19 mouse cellular contexts compared by ENCODE assay signal in genomic region chr4:18796395-18796740, GRCm38 (mm10).
DNase-seq lines count a peak whose midpoint lies in the region; ATAC-seq and TF ChIP-seq lines count a peak whose summit lies in the region.
"Had no signal": no experiment of that assay in that cellular context is flagged by ENCODE, and none has a peak within 500 bp of the region (broad histone marks: within the 10 kb centered on the region; RNA-seq: fewer than 3 reads in every experiment).

No protein-coding gene starts in this region.

- no peak for TF ChIP-seq CTCF in kidney, adult 2 months (conservative IDR thresholded peaks at IDR 0.05; ENCODE audit: insufficient read depth, insufficient read length, low read depth, low read length)

- WGBS in kidney, embryonic 16.5 days, result 51% methylated on average over 2 of the region's 2 CpGs
- WGBS in kidney, adult 2 months, result 61% methylated on average over 2 of the region's 2 CpGs
- 46% methylated on average over 2 of the region's 2 CpGs for WGBS in lung, embryonic 16.5 days
- WGBS in intestine, embryonic 16.5 days, result 39% methylated on average over 2 of the region's 2 CpGs

- H3K27ac ChIP-seq in kidney, embryonic 16.5 days (ENCODE audit: low read length), result no peak overlapping the region
- no peak overlapping the region for H3K27ac ChIP-seq in kidney, adult 2 months (ENCODE audit: insufficient read depth, low read depth, low read length)
- no peak overlapping the region for H3K27ac ChIP-seq in lung, embryonic 16.5 days (ENCODE audit: low read length)
- no peak overlapping the region for H3K27ac ChIP-seq in intestine, embryonic 16.5 days (ENCODE audit: low read length)
- H3K27ac ChIP-seq: embryonic facial prominence, embryonic 12.5 days; forebrain, embryonic 13.5 days; heart, adult 2 months; heart, embryonic 15.5 days; hindbrain, embryonic 10.5 days; hindbrain, embryonic 14.5 days had no signal

- H3K4me2 ChIP-seq in kidney, embryonic 16.5 days (replicated peaks; ENCODE audit: low read depth, low read length), result no peak overlapping the region
- H3K4me2 ChIP-seq in lung, embryonic 16.5 days (ENCODE audit: low read depth, low read length), result no peak overlapping the region
- H3K4me2 ChIP-seq in intestine, embryonic 16.5 days (ENCODE audit: low read depth, low read length), result no peak overlapping the region
- H3K4me2 ChIP-seq: embryonic facial prominence, embryonic 12.5 days; forebrain, embryonic 13.5 days; heart, embryonic 11.5 days; heart, embryonic 15.5 days; hindbrain, embryonic 14.5 days had no signal

- ATAC-seq in kidney, embryonic 16.5 days (ENCODE audit: low FRiP score, low TSS enrichment), result peak; percentile 61
- peak; percentile 74 for ATAC-seq in lung, embryonic 16.5 days (ENCODE audit: low read depth)
- ATAC-seq in intestine, embryonic 16.5 days, result peak; percentile 64
- ATAC-seq: forebrain, embryonic 13.5 days; forebrain, postnatal 0 days had no signal

- H3K36me3 ChIP-seq in kidney, embryonic 16.5 days (ENCODE audit: insufficient read depth, low read length), result no peaks in the 10 kb centered on the region
- H3K36me3 ChIP-seq in kidney, adult 2 months (ENCODE audit: control insufficient read depth, insufficient read depth, low read length), result no peaks in the 10 kb centered on the region
- no peaks in the 10 kb centered on the region for H3K36me3 ChIP-seq in lung, embryonic 16.5 days (ENCODE audit: control insufficient read depth, insufficient read depth, low read length)
- no peaks in the 10 kb centered on the region for H3K36me3 ChIP-seq in intestine, embryonic 16.5 days (ENCODE audit: control insufficient read depth, insufficient read depth, low read length)
- H3K36me3 ChIP-seq: embryonic facial prominence, embryonic 12.5 days; heart, embryonic 15.5 days; hindbrain, embryonic 10.5 days had no signal

- no peak overlapping the region for H3K4me3 ChIP-seq in kidney, embryonic 16.5 days (ENCODE audit: low read length)
- H3K4me3 ChIP-seq in kidney, adult 2 months (ENCODE audit: insufficient read depth, low read depth, low read length), result no peak overlapping the region
- H3K4me3 ChIP-seq in lung, embryonic 16.5 days (ENCODE audit: low read length), result no peak overlapping the region
- H3K4me3 ChIP-seq in intestine, embryonic 16.5 days (ENCODE audit: low read length), result no peak overlapping the region
- H3K4me3 ChIP-seq: embryonic facial prominence, embryonic 12.5 days; forebrain, embryonic 13.5 days; heart, adult 2 months; heart, embryonic 15.5 days; hindbrain, embryonic 10.5 days had no signal

- no peak overlapping the region for H3K9ac ChIP-seq in kidney, embryonic 16.5 days (replicated peaks; ENCODE audit: low read length)
- H3K9ac ChIP-seq in lung, embryonic 16.5 days (ENCODE audit: low read length), result no peak overlapping the region
- H3K9ac ChIP-seq in intestine, embryonic 16.5 days (ENCODE audit: low read depth, low read length), result no peak overlapping the region
- H3K9ac ChIP-seq: embryonic facial prominence, embryonic 12.5 days; forebrain, embryonic 13.5 days; forebrain, postnatal 0 days; heart, embryonic 15.5 days; hindbrain, embryonic 14.5 days had no signal

- no peak for TF ChIP-seq POLR2A in kidney, adult 2 months (IDR thresholded peaks at IDR 0.05; ENCODE audit: low read depth, low read length)

- no peaks in the 10 kb centered on the region for H3K27me3 ChIP-seq in kidney, embryonic 16.5 days (ENCODE audit: insufficient read depth, low read length)
- no peaks in the 10 kb centered on the region for H3K27me3 ChIP-seq in kidney, adult 2 months (replicated peaks; ENCODE audit: control insufficient read depth, insufficient read depth, low read length)
- H3K27me3 ChIP-seq in lung, embryonic 16.5 days (ENCODE audit: control insufficient read depth, insufficient read depth, low read depth, low read length), result no peaks in the 10 kb centered on the region
- no peaks in the 10 kb centered on the region for H3K27me3 ChIP-seq in intestine, embryonic 16.5 days (replicated peaks; ENCODE audit: control insufficient read depth, insufficient read depth, low read length)
- H3K27me3 ChIP-seq: embryonic facial prominence, embryonic 12.5 days; forebrain, embryonic 13.5 days; heart, embryonic 15.5 days had no signal

- H3K9me3 ChIP-seq in kidney, embryonic 16.5 days (ENCODE audit: low read length), result no peaks in the 10 kb centered on the region
- no peaks in the 10 kb centered on the region for H3K9me3 ChIP-seq in lung, embryonic 16.5 days (ENCODE audit: control insufficient read depth, low read length)
- no peaks in the 10 kb centered on the region for H3K9me3 ChIP-seq in intestine, embryonic 16.5 days (ENCODE audit: control insufficient read depth, low read length)
- H3K9me3 ChIP-seq: embryonic facial prominence, embryonic 12.5 days; forebrain, embryonic 13.5 days; heart, embryonic 15.5 days; hindbrain, embryonic 10.5 days had no signal

- no peaks in the 10 kb centered on the region for H3K4me1 ChIP-seq in kidney, embryonic 16.5 days (ENCODE audit: insufficient read depth, low read length)
- H3K4me1 ChIP-seq in kidney, adult 2 months (ENCODE audit: control insufficient read depth, insufficient read depth, low read length), result no peaks in the 10 kb centered on the region
- no peaks in the 10 kb centered on the region for H3K4me1 ChIP-seq in lung, embryonic 16.5 days (replicated peaks; ENCODE audit: control insufficient read depth, insufficient read depth, low read length)
- H3K4me1 ChIP-seq in intestine, embryonic 16.5 days (ENCODE audit: control insufficient read depth, insufficient read depth, low read length), result no peaks in the 10 kb centered on the region; the same call in 1 of the 2 replicates
- H3K4me1 ChIP-seq: embryonic facial prominence, embryonic 12.5 days; forebrain, embryonic 13.5 days; heart, embryonic 15.5 days had no signal

- DNase-seq in kidney, adult 2 months, result no peak
- DNase-seq in lung, postnatal 14 days, result no peak
- no peak for DNase-seq in right cerebral cortex, postnatal 4 days
- no peak for DNase-seq in layer of hippocampus, adult 9-10 months (ENCODE audit: low spot score)
- DNase-seq: adrenal gland, adult 2 months; adrenal gland, postnatal 36 days; cerebellum, adult 2 months; cerebellum, postnatal 10 days; forebrain, postnatal 0 days; heart, adult 2 months had no signal
